In genomic region chr5:100110581-100110980, GRCm38 (mm10) we compare ENCODE assay signal across 23 mouse cellular contexts. TPM values are rescaled to one million over a fixed set of nuclear protein-coding genes. Genes with fewer than 3 reads are reported as not detected.
"Had no signal": no experiment of that assay in that cellular context is flagged by ENCODE, and none has a peak within 500 bp of the region (broad histone marks: within the 10 kb centered on the region; RNA-seq: fewer than 3 reads in every experiment).

No protein-coding gene starts in this region.

- ATAC-seq: inflammation-experienced regulatory T-cells, adult 6 months; intestine, embryonic 15.5 days; liver, postnatal 0 days had no signal

- H3K9me3 ChIP-seq: heart, embryonic 10.5 days; heart, embryonic 12.5 days; hindbrain, embryonic 10.5 days; hindbrain, embryonic 12.5 days; intestine, embryonic 15.5 days; kidney, embryonic 15.5 days; limb, embryonic 13.5 days; limb, embryonic 15.5 days; liver, embryonic 13.5 days; liver, embryonic 15.5 days had no signal

- H3K4me2 ChIP-seq: heart, embryonic 12.5 days; hindbrain, embryonic 12.5 days; hindbrain, embryonic 14.5 days; intestine, embryonic 15.5 days; kidney, embryonic 15.5 days; limb, embryonic 13.5 days; limb, embryonic 15.5 days; liver, embryonic 13.5 days; liver, embryonic 15.5 days had no signal

- H3K4me1 ChIP-seq: heart, embryonic 10.5 days; hindbrain, embryonic 12.5 days; intestine, embryonic 15.5 days; limb, embryonic 13.5 days; liver, embryonic 13.5 days; liver, embryonic 15.5 days had no signal

- H3K36me3 ChIP-seq: heart, embryonic 10.5 days; heart, embryonic 12.5 days; hindbrain, embryonic 10.5 days; hindbrain, embryonic 12.5 days; intestine, embryonic 15.5 days; kidney, embryonic 15.5 days; limb, embryonic 13.5 days; limb, embryonic 15.5 days; liver, embryonic 13.5 days; liver, embryonic 15.5 days had no signal

- DNase-seq: gastrocnemius, adult 2 months; gastrocnemius, postnatal 10 days; gastrocnemius, postnatal 25 days; heart, adult 18-20 months; heart, postnatal 10 days; heart, postnatal 4 days; kidney, adult 11 months; liver, embryonic 13.5 days; liver, postnatal 0 days had no signal

- H3K4me3 ChIP-seq: gastrocnemius, adult 2 months; heart, embryonic 10.5 days; heart, embryonic 12.5 days; hindbrain, embryonic 10.5 days; hindbrain, embryonic 12.5 days; intestine, embryonic 15.5 days; kidney, embryonic 15.5 days; limb, embryonic 13.5 days; limb, embryonic 15.5 days; liver, embryonic 13.5 days; liver, embryonic 15.5 days had no signal

- H3K9ac ChIP-seq: heart, embryonic 12.5 days; hindbrain, embryonic 12.5 days; hindbrain, embryonic 14.5 days; intestine, embryonic 15.5 days; kidney, embryonic 15.5 days; limb, embryonic 13.5 days; limb, embryonic 15.5 days; liver, embryonic 13.5 days; liver, embryonic 15.5 days; liver, postnatal 0 days had no signal

- H3K27ac ChIP-seq: gastrocnemius, adult 2 months; heart, embryonic 10.5 days; hindbrain, embryonic 10.5 days; hindbrain, embryonic 12.5 days; hindbrain, embryonic 14.5 days; intestine, embryonic 15.5 days; kidney, postnatal 0 days; limb, embryonic 13.5 days; limb, embryonic 15.5 days; liver, embryonic 13.5 days; liver, embryonic 15.5 days had no signal

- H3K27me3 ChIP-seq: hindbrain, embryonic 12.5 days; intestine, embryonic 15.5 days; kidney, embryonic 15.5 days; limb, embryonic 13.5 days; limb, embryonic 15.5 days; liver, embryonic 13.5 days; liver, embryonic 15.5 days had no signal

RNA-seq across cellular contexts. Expression of gene Tmem150c, which starts 49.0 kb away (rescaled TPM):
- total RNA-seq: granulocyte monocyte progenitor cell, adult 5-6 weeks; liver, adult 2 months had no signal
- polyA plus RNA-seq: inflammation-experienced regulatory T-cells, adult 6 months had no signal
